Mouse (Mus musculus) G1E (cell line): Measurements from ENCODE around the gene Pde4d.

Experiments
- CTCF ChIP-seq: IDR thresholded peaks from 2 replicates; pipeline ENCODE4 v1.5.1; 2012; ENCODE audit warnings: low read depth, low read length, inconsistent platforms, mixed read lengths
- GATA1 ChIP-seq: IDR thresholded peaks from 2 replicates; pipeline ENCODE4 v1.6.1; 2012; ENCODE audit warnings: borderline replicate concordance, low read length, inconsistent platforms, mixed read lengths

DNA sequence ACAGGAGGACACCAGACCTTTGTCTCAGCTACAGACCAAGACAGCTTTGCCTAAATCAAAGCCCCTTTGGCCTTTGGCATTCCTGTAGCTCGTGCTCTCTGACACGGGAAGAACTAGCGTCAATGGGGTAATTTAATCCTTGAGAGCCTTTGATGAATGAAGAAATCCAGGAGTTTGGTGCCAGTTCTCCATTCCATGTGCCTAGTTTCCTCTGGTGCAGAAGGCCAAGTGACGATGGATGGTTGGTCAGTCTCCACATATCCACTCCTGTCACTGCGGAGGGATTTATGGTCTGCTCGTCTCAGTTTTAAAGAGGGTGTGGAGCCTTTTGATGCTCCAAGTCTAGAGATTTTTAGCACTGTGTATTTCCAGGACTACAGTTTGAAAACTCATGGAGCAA is 1036.4 kb downstream of the Pde4d start:
- TF ChIP-seq CTCF (no peak), GATA1 (no peak)
